Mouse (Mus musculus) B cell, adult 2 months (primary cell): Measurements from ENCODE around the gene Rpn2.

Experiments
- DNase-seq, 2 experiments: peaks; one replicate each; pipeline ENCODE4 v3.0.0; 2022

Gene Rpn2

DNA sequence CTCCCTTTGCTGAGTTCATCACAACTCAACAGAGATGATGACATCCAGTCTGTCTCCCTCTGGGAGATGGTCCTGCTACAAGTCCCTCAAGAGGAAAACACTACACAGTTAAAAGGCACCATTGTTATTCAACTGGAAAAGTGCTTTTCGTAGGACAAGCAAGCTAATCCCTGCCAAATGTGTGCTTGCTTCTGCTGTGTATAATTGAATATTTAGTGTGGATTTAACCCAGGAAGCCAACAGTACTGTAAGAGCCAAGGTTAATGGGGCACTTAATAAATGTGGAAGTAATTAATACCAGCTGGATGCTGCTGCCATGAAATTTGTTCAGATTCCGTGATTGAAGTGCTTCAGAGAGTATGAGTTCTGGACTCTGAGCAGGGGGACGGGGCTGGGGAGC, 75.3 kb downstream of the Rpn2 start:
- no peak for DNase-seq

- DNase-seq = no peak
Observed at GRCm38 (mm10) chr2:157360028-157360427, 81.2 kb downstream of the Rpn2 start.

DNA sequence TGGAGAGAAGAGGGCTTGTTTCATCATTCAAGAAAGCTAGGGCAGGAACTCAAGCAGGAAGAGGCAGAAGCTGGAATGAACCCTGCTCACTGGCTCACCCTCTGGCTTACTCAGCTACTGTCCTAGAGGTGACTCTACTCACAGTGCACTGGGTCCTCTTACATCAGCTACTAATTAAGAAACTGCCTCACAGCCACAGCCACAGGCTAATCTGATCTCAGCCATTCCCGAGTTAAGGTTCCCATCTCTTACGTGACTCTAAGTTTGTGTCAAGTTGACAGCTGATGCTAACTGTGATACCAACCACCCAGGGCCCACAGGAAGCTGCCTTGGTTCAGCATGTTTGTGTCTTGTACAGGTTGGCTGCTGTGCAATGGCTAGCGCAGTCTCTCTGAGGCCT, 84.2 kb downstream of the Rpn2 start:
- no peak for DNase-seq

- peak; percentile 19 for DNase-seq
Observed at GRCm38 (mm10) chr2:157366762-157367161, 87.9 kb downstream of the Rpn2 start.

DNA sequence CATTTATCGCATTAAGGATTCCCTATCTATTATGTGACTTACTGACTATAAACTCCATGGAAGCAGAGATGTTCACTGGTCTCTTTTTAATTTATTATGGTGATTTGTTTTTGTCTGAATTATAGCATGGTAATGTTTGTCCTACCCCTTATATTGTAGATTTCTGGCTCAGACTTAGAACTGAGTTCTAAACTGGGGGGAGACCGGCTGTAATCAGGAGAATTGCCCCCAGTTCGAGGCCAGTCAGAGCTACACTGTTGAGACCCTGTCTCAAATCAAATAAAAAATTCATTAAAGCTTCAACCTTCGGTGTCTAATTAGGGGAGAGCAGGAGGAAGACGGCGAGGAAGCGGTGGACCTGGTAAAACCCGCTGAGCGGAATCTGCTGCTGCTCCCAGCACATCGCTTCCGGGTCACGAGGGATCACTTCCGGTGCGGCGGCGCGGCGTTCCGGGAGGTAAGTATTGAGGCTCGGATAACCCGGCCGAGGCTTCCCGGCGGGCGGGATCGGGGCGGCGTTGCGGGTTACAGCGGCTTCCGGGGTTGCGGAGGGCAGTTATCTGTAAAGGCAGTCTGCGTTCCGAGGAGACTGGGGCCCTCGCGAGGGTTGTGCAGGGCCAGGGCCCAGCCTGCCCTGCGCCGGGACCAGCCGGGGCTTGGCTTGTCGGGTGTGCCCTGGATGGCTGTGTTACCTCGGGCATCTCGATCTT, 88.5 kb downstream of the Rpn2 start, which contains the start of gene Manbal:
Gene Manbal (plus strand): TSS at position 411 of the 710 bp plus-strand sequence.
- DNase-seq = peak; percentile 95 to 96

DNA sequence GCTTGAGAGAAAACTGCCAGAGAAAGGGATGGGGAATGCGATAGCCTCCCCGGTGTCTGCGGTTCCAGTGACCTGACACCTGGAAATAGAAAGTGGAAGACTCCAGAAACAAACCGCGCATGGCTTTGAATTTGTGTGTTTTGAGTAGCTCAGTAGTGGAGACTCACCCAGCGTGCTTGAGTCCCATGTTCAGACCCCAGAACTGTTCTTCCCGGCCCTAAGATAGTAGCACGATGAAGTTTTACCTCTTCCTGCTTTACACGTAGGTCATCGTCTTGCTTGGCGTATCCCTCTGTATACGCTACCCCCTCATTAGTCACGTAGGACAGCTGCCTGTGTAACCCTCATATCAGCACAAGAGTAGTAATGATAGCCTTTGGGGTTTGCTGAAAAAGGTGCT, 89.2 kb downstream of the Rpn2 start:
- DNase-seq = no peak

DNA sequence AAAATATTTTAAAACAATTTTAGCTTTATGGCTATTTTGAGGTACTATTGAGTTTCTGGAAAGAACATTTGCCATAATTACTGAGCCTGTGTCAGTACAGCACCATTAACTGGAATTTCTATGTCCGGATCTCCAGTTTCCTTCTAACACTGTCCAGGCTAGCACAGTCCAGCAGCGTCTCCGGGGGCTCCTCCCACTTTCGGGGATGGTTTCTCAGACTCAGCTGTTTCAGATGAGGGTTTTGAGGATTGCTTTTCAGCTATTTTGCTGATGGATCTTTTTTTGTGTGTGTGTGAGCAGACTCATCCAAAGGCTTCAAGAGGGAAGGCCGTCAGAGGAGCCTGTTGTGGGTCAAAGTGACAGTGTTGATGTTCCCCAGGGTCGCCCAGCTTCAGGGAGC, 92.9 kb downstream of the Rpn2 start:
- DNase-seq = no peak

DNA sequence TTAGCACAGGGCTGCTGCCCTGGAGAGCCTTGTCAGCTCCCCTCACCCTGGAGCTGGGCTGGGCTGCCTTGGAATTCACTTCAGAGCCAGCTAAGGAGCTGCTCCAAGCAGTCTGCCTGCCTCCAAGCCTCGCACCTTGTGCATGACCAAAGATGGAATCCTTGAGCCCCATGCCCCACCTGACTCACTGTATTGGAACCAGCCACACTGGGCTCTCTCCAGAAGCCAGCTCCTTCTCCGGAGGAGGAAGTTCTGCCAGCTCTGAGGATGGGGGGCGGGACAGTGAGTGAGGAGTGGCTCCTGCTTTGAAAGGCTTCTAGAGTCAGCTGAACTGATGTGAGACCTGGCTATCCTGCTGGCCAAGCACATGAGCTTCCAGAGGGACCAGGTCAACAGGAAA, 94.9 kb downstream of the Rpn2 start:
- DNase-seq = no peak

GRCm38 (mm10) chr2:157375051-157375450, 96.2 kb downstream of the Rpn2 start:
- no peak for DNase-seq
